Mouse (Mus musculus) heart, postnatal 0 days (tissue): ENCODE measurements at regions not wholly inside any gene's neighbourhood (a gene's known extent, or its start where the extent isn't known, plus 50 kb on each side); places are given as distances from the start of the nearest gene placed in this dataset.

ENCODE experiments used
- ATAC-seq: fragments of 200-750 bp; cut with Nextera tagmentation; 2 replicates; pipeline ENCODE4 v1.8.0; 2017; ENCODE audit warnings: low read depth, moderate number of reproducible peaks, moderate library complexity; ENCODE audit not compliant: insufficient read depth
- DNase-seq: peaks from one replicate; pipeline ENCODE4 v3.0.0-alpha.2; 2016; ENCODE audit warnings: low spot score
- H3K27ac ChIP-seq: fragments of 300-500 bp; sonication (generic); 2 replicates; pipeline ENCODE4 v1.5.1; 2014; ENCODE audit warnings: low read depth, mild to moderate bottlenecking
- H3K27me3 ChIP-seq: fragments of 300-500 bp; sonication (generic); 2 replicates; pipeline ENCODE4 v1.6.1; 2014; ENCODE audit warnings: low read length, mixed read lengths; ENCODE audit not compliant: control insufficient read depth, insufficient read depth
- H3K36me3 ChIP-seq: fragments of 300-500 bp; sonication (generic); replicated peaks from 2 replicates; pipeline ENCODE4 v1.6.1; 2014; ENCODE audit warnings: low read length, mixed read lengths; ENCODE audit not compliant: control insufficient read depth, insufficient read depth
- H3K4me1 ChIP-seq: fragments of 300-500 bp; sonication (generic); 2 replicates; pipeline ENCODE4 v1.6.1; 2014; ENCODE audit warnings: antibody characterized with exemption; ENCODE audit not compliant: control insufficient read depth, insufficient read depth
- H3K4me2 ChIP-seq: fragments of 300-500 bp; sonication (generic); 2 replicates; pipeline ENCODE4 v1.6.1; 2014; ENCODE audit warnings: low read depth, mild to moderate bottlenecking, low read length, moderate library complexity
- H3K4me3 ChIP-seq: fragments of 300-500 bp; sonication (generic); 2 replicates; pipeline ENCODE4 v1.5.1; 2014; ENCODE audit warnings: low read depth, low read length
- H3K9ac ChIP-seq: fragments of 300-500 bp; sonication (generic); replicated peaks from 2 replicates; pipeline ENCODE4 v1.6.1; 2014; ENCODE audit warnings: low read depth, low read length, mixed read lengths
- H3K9me3 ChIP-seq: fragments of 300-500 bp; sonication (generic); replicated peaks from 2 replicates; pipeline ENCODE4 v1.6.1; 2016; ENCODE audit warnings: low read length; ENCODE audit not compliant: control insufficient read depth
- CTCF ChIP-seq: IDR thresholded peaks from 2 replicates; pipeline ENCODE4 v1.5.1; 2016; ENCODE audit warnings: antibody characterized with exemption, control low read depth, low read depth
- EP300 ChIP-seq: IDR thresholded peaks from 2 replicates; pipeline ENCODE4 v1.6.1; 2016; ENCODE audit warnings: antibody characterized with exemption, low read depth
- WGBS: fragments of 180-500 bp; shearing (Covaris S2); extraction: QIAGEN DNeasy Blood & Tissue Kit; methylation state at CpG from one replicate; pipeline ENCODE4 v1.1.7; 2014; 5-methylcytosine and 5-hydroxymethylcytosine counted together

DNA sequence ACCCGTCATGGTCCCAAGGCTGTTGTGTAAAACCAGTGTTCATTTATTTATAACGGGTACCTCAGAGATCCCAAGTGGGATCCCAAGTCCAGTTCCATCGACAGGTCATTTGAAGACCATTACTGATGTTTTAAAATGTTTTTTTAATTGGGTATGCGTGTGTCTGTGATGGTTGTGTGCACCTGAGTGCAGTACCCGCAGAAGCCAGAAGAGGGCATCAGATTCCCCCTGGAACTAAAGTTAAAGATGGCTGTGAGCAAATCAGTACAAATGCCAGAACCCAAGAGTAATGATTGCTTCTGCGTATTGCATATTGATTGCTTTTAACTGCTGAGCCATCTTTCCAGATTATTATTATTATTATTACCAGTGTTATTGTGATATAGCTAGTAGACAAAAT, 169.7 kb upstream of the Srrm4 start:
- no peaks in the 10 kb centered on the region for H3K27me3 ChIP-seq
- ATAC-seq: no peak
- no peak overlapping the region for H3K4me2 ChIP-seq
- H3K27ac ChIP-seq: no peak overlapping the region
- no peak overlapping the region for H3K4me3 ChIP-seq
- WGBS: 83% methylated on average over 6 of the region's 6 CpGs
- no peak for TF ChIP-seq EP300
- TF ChIP-seq CTCF: no peak
- 0 out of 2 replicates have a peak, but pooled peaks cover 9% of the 10 kb centered on the region for H3K9me3 ChIP-seq
- no peaks in the 10 kb centered on the region for H3K4me1 ChIP-seq
- no peaks in the 10 kb centered on the region for H3K36me3 ChIP-seq
- H3K9ac ChIP-seq: no peak overlapping the region
- DNase-seq: no peak

DNA sequence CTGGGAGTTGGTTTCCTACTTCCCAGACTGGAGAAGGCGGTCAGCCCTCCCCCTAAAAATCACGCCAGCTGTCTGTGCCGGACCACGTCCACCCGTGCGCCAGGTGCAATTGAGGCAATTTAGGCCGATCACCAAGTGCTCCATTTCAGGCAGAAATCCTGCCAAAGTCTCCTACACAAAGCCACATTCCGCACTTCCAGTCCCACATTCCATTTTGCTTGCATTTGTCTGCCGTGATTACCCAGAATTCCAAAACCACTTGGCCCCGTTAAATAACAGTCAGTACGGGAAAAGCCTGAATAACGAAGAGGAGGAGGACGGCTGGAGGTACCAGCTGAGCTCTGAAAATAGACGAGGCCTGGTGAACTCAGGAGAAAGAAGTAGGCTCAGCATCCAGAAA, 167.1 kb upstream of the Srrm4 start:
- Histone ChIP-seq H3K4me1 (no peaks in the 10 kb centered on the region), H3K27ac (no peak overlapping the region), H3K9ac (no peak overlapping the region), H3K4me2 (no peak overlapping the region), H3K9me3 (0 out of 2 replicates have a peak, but pooled peaks cover 5% of the 10 kb centered on the region), H3K27me3 (no peaks in the 10 kb centered on the region), H3K4me3 (no peak overlapping the region), H3K36me3 (no peaks in the 10 kb centered on the region)
- DNase-seq (no peak), ATAC-seq (no peak)
- 67% methylated on average over 14 of the region's 14 CpGs for WGBS
- TF ChIP-seq CTCF (no peak), EP300 (no peak)

DNA sequence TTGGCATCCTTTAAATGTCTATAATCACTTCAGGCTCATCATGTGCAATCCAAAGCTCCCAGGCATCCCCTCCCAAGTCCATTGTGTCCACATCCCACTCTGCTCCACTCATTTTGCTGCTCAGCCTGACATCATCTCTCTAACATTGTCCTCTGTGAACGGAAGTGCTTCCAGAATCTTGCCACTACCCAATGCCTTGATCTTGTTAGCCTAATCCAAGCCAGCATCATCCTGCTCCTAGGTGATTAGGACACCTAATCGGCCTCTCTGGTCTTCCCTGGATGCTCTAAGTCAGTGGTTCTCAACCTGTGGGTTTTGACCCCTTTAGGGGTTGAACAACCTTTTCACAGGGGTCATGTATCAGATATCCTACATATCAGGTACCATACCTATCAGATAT, 161.3 kb upstream of the Srrm4 start:
- Histone ChIP-seq H3K4me3 (no peak overlapping the region), H3K9ac (no peak overlapping the region), H3K27me3 (no peaks in the 10 kb centered on the region), H3K27ac (no peak overlapping the region), H3K4me1 (no peaks in the 10 kb centered on the region), H3K36me3 (no peaks in the 10 kb centered on the region), H3K9me3 (no peaks in the 10 kb centered on the region), H3K4me2 (no peak overlapping the region)
- DNase-seq (no peak), ATAC-seq (no peak)
- TF ChIP-seq EP300: no peak
- TF ChIP-seq CTCF: no peak
- 53% methylated on average over 2 of the region's 2 CpGs for WGBS

DNA sequence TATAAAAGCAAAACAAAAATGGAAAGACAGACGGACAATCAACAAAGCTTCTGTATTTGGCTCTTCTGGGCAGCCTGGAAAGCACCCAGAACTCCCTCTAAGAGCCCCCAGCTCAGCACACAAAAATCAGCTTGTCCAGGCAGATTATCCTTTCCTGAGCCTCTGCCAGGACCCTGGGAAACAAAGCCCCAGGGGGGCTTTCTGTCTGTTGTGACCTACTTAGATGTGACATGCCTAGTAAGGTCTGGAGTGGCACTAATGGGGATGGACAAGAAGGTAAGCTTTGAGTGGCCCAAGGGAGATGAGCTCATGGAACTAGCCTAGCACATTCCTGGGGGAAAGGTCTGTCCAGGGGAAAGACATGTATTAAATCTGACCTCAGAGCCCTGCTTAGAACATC, 160.5 kb upstream of the Srrm4 start:
- ATAC-seq (no peak), DNase-seq (no peak)
- H3K4me2 ChIP-seq: no peak overlapping the region
- H3K27me3 ChIP-seq: no peaks in the 10 kb centered on the region
- TF ChIP-seq EP300: no peak
- TF ChIP-seq CTCF: no peak
- H3K9ac ChIP-seq: no peak overlapping the region
- 43% methylated on average over 1 of the region's 1 CpGs for WGBS
- no peaks in the 10 kb centered on the region for H3K9me3 ChIP-seq
- no peak overlapping the region for H3K4me3 ChIP-seq
- H3K4me1 ChIP-seq: no peaks in the 10 kb centered on the region
- no peaks in the 10 kb centered on the region for H3K36me3 ChIP-seq
- H3K27ac ChIP-seq: no peak overlapping the region

DNA sequence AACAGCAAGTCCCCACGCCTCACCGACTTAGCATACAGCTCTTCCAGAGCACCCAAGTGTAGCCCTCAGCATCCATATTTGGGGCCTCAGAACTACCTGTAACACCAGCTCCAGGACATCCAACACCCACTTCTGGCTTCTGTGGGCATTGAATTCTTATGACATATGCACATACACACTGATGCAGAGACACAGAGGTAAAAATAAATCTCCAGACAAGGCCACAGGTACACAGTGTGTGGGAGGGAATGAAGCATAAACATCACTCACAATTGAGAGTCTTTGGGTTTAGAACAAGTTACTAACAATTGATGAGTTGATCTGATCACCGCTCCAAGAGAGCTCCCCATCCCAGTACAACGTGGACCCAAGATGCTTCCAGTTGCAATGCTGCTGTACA, 154.2 kb upstream of the Srrm4 start:
- TF ChIP-seq CTCF: no peak
- TF ChIP-seq EP300: no peak
- no peaks in the 10 kb centered on the region for H3K36me3 ChIP-seq
- WGBS: 79% methylated on average over 4 of the region's 4 CpGs
- H3K4me1 ChIP-seq: no peaks in the 10 kb centered on the region
- no peak overlapping the region for H3K9ac ChIP-seq
- no peak for DNase-seq
- H3K9me3 ChIP-seq: no peaks in the 10 kb centered on the region
- no peak overlapping the region for H3K4me2 ChIP-seq
- H3K27ac ChIP-seq: no peak overlapping the region
- no peak overlapping the region for H3K4me3 ChIP-seq
- ATAC-seq: no peak
- no peaks in the 10 kb centered on the region for H3K27me3 ChIP-seq

DNA sequence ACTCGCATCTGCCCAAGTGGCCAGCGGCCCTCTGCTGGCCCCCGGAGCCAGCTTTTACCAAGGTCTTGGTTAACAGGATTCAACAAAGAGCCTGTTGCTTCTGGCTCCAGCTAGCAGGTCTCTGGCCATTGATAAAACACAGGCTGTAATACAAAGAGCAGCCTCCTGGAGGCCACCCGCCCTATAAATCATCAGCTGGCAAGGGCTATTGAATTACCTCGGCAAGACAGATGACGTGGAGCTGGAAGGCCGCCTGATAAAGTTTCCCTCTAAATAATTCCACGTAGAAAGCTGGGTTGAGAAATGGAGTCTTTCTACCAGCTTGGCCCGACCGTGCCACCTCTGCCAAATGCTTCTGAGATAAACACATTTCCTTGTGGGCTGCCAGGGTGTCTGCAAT, 152.8 kb upstream of the Srrm4 start:
- H3K27ac ChIP-seq: no peak overlapping the region
- no peak for ATAC-seq
- no peak overlapping the region for H3K9ac ChIP-seq
- no peak overlapping the region for H3K4me3 ChIP-seq
- H3K4me1 ChIP-seq: no peaks in the 10 kb centered on the region
- DNase-seq: no peak
- no peaks in the 10 kb centered on the region for H3K9me3 ChIP-seq
- H3K36me3 ChIP-seq: no peaks in the 10 kb centered on the region
- WGBS: 39% methylated on average over 10 of the region's 10 CpGs
- no peaks in the 10 kb centered on the region for H3K27me3 ChIP-seq
- TF ChIP-seq CTCF (no peak), EP300 (no peak)
- no peak overlapping the region for H3K4me2 ChIP-seq
